Mouse (Mus musculus): ENCODE results near the gene Ropn1l. TPM values are rescaled to one million over a fixed set of nuclear protein-coding genes. Genes with fewer than 3 reads are reported as not detected.

Gene Ropn1l
- polyA plus RNA-seq, 1 experiment from 2014 or later, result 7.9 TPM

DNA sequence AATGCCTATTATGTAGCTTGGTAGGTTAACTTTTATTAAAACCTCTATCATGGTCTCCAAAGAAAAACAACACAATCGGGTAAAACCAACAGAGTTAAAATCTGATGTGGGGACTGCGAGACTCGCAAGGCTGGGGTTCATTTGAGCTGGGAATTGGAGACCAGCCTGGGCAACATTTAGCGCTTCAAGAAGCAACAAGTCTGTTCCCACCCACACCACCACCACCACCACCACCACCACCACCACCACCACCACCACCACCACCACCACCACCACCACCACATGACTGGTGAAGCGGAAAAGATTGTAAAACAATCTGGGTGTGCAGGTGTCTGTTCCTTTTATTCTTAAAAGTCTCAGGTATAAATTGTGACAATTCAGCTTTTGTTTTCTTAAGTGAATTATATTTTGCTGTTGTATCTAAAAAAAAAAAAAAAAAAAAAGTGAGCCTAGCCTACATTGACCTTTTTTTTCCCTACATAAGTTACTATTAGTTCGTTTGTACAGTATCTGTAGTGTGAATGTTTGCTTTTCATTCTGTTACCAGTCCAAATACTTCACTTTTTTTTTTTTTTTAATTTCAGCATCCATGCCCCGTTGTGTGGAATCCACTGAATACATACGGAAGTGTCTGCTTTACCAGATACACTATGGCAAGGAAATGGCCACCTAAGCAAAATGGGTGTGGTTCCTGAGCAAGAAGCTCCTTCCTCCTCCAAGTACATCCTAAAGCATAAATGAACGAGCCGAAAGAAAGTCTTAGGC, 741 bp upstream of the Ropn1l start:
- WGBS (ENCODE audit: insufficient replicate concordance), result 40% methylated on average over 10 of the region's 10 CpGs
- Histone ChIP-seq H3K36me3 (replicated peaks; ENCODE audit: insufficient read depth, low read length) (peaks cover 26% of the 10 kb centered on the region), H3K4me3 (ENCODE audit: low read depth, low read length) (peak overlapping the region; percentile 72), H3K4me2 (ENCODE audit: low read depth, low read length) (peak overlapping the region; percentile 98), H3K9me3 (ENCODE audit: low read length) (no peaks in the 10 kb centered on the region), H3K27ac (ENCODE audit: low read depth) (peak overlapping the region; percentile 93), H3K9ac (replicated peaks) (peak overlapping the region; percentile 79; the same call in 1 of the 2 replicates), H3K27me3 (ENCODE audit: insufficient read depth, low read length) (no peaks in the 10 kb centered on the region), H3K4me1 (ENCODE audit: insufficient read depth) (peaks cover 26% of the 10 kb centered on the region)
- ATAC-seq, result peak; percentile 2; the same call in 1 of the 2 replicates
- DNase-seq, result no peak
- TF ChIP-seq CTCF (IDR thresholded peaks at IDR 0.05; ENCODE audit: low read depth) (no peak), EP300 (IDR thresholded peaks at IDR 0.05; ENCODE audit: low read depth) (no peak)

DNA sequence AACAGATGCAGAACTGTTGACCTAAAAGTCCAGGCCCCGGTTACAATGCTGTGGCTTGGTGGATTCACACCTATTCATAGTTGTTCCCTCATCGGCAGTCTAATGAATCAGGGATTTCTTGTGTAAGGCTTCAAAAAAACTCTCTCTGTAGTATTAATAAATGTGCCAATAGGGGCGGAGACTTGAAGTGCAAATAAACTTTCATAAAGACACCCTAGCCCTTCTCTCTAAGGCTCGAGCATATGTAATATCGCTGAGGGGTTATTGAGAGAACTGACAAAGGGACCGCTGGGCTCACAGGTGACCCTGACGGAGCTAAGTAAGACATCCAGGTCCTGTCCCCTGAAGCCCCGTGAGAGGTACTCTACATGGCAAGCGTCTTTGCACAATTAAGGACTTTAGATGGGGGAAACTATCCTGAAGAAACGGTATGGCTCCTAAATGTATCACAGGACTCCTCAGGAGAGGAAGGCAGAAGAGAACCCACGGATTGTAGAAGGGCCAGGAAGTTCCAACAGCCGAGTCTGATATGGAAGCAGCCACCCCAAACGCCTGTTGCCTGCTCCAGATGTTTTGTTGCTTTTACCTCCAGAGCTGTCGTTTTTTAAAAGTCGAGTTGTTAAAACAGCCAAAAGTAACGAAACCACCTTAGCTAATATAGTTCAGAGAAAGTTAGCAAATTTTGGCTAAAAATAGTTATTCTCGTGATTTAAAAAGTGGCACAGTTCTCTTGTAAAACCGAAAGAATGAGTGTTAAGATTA, 1.0 kb downstream of the Ropn1l start:
- H3K27me3 ChIP-seq (ENCODE audit: insufficient read depth, low read length), result no peaks in the 10 kb centered on the region
- peaks cover 11% of the 10 kb centered on the region; the same call in 1 of the 2 replicates for H3K36me3 ChIP-seq (replicated peaks; ENCODE audit: insufficient read depth, low read length)
- TF ChIP-seq CTCF (IDR thresholded peaks at IDR 0.05; ENCODE audit: low read depth), result no peak
- no peak for TF ChIP-seq EP300 (IDR thresholded peaks at IDR 0.05; ENCODE audit: low read depth)
- H3K9me3 ChIP-seq (ENCODE audit: low read length), result no peaks in the 10 kb centered on the region
- DNase-seq (no peak), ATAC-seq (no peak)
- H3K27ac ChIP-seq (ENCODE audit: low read depth), result peak overlapping the region; percentile 93
- H3K9ac ChIP-seq (replicated peaks), result peak overlapping the region; percentile 79
- H3K4me1 ChIP-seq (ENCODE audit: insufficient read depth), result peaks cover 27% of the 10 kb centered on the region
- H3K4me2 ChIP-seq (ENCODE audit: low read depth, low read length), result peak overlapping the region; percentile 98
- 34% methylated on average over 18 of the region's 18 CpGs for WGBS (ENCODE audit: insufficient replicate concordance)
- H3K4me3 ChIP-seq (ENCODE audit: low read depth, low read length), result peak overlapping the region; percentile 72

- Histone ChIP-seq H3K27me3 (ENCODE audit: insufficient read depth, low read length) (no peaks in the 10 kb centered on the region), H3K9me3 (ENCODE audit: low read length) (no peaks in the 10 kb centered on the region), H3K36me3 (replicated peaks; ENCODE audit: insufficient read depth, low read length) (peaks cover 2% of the 10 kb centered on the region; the same call in 1 of the 2 replicates), H3K9ac (replicated peaks) (no peak overlapping the region), H3K4me3 (ENCODE audit: low read depth, low read length) (no peak overlapping the region), H3K27ac (ENCODE audit: low read depth) (no peak overlapping the region), H3K4me1 (ENCODE audit: insufficient read depth) (peaks cover 25% of the 10 kb centered on the region), H3K4me2 (ENCODE audit: low read depth, low read length) (no peak overlapping the region)
- no peak for TF ChIP-seq CTCF (IDR thresholded peaks at IDR 0.05; ENCODE audit: low read depth)
- no peak for TF ChIP-seq EP300 (IDR thresholded peaks at IDR 0.05; ENCODE audit: low read depth)
- WGBS (ENCODE audit: insufficient replicate concordance), result 17% methylated on average over 2 of the region's 2 CpGs
- ATAC-seq (peak; percentile 28), DNase-seq (peak; percentile 30)
These were observed 3.8 kb downstream of the Ropn1l start for GRCm38 (mm10) chr15:31449772-31450171.

DNA sequence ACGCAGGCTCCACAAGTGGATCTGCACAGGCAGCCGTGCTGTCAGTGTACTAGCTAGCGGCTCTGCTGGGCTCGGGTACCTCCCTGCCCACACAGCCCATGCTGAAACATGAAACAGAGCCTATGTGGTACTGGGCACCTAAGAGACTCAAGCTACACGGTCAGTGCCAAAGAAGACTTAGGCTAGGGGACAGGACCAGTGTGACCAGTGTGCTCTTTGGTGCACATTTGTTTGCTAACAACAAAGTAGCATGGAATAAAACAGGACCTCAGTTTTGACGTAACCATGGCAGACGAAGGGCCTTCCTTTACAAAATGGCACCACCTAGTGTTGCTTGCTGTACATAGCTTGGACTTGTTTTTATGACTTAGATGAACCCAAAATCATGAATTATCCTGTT, 6.4 kb downstream of the Ropn1l start:
- 38% methylated on average over 7 of the region's 7 CpGs for WGBS (ENCODE audit: insufficient replicate concordance)
- H3K4me1 ChIP-seq (ENCODE audit: insufficient read depth), result peaks cover 12% of the 10 kb centered on the region
- H3K27me3 ChIP-seq (ENCODE audit: insufficient read depth, low read length), result no peaks in the 10 kb centered on the region
- H3K36me3 ChIP-seq (replicated peaks; ENCODE audit: insufficient read depth, low read length), result no peaks in the 10 kb centered on the region
- H3K4me2 ChIP-seq (ENCODE audit: low read depth, low read length), result no peak overlapping the region
- H3K4me3 ChIP-seq (ENCODE audit: low read depth, low read length), result no peak overlapping the region
- H3K9ac ChIP-seq (replicated peaks), result no peak overlapping the region
- no peak; the same call in 1 of the 2 replicates for ATAC-seq
- DNase-seq, result peak; percentile 32
- H3K27ac ChIP-seq (ENCODE audit: low read depth), result no peak overlapping the region
- TF ChIP-seq EP300 (IDR thresholded peaks at IDR 0.05; ENCODE audit: low read depth) (no peak), CTCF (IDR thresholded peaks at IDR 0.05; ENCODE audit: low read depth) (peak; percentile 81)
- H3K9me3 ChIP-seq (ENCODE audit: low read length), result no peaks in the 10 kb centered on the region

- no peak for TF ChIP-seq CTCF (IDR thresholded peaks at IDR 0.05; ENCODE audit: low read depth)
- no peak for TF ChIP-seq EP300 (IDR thresholded peaks at IDR 0.05; ENCODE audit: low read depth)
- H3K4me1 ChIP-seq (ENCODE audit: insufficient read depth), result no peaks in the 10 kb centered on the region
- H3K4me2 ChIP-seq (ENCODE audit: low read depth, low read length), result no peak overlapping the region
- H3K4me3 ChIP-seq (ENCODE audit: low read depth, low read length), result no peak overlapping the region
- no peaks in the 10 kb centered on the region for H3K9me3 ChIP-seq (ENCODE audit: low read length)
- DNase-seq (no peak), ATAC-seq (no peak)
- no peaks in the 10 kb centered on the region for H3K36me3 ChIP-seq (replicated peaks; ENCODE audit: insufficient read depth, low read length)
- WGBS (ENCODE audit: insufficient replicate concordance), result 76% methylated on average over 4 of the region's 4 CpGs
- H3K9ac ChIP-seq (replicated peaks), result no peak overlapping the region
- H3K27ac ChIP-seq (ENCODE audit: low read depth), result no peak overlapping the region
- H3K27me3 ChIP-seq (ENCODE audit: insufficient read depth, low read length), result no peaks in the 10 kb centered on the region
These were observed 10.8 kb downstream of the Ropn1l start for GRCm38 (mm10) chr15:31442698-31443097.

- TF ChIP-seq EP300 (IDR thresholded peaks at IDR 0.05; ENCODE audit: low read depth), result no peak
- TF ChIP-seq CTCF (IDR thresholded peaks at IDR 0.05; ENCODE audit: low read depth), result no peak
These were observed 11.5 kb downstream of the Ropn1l start for GRCm38 (mm10) chr15:31441996-31442395.

More at GRCm38 (mm10) chr15:31441996-31442395, 11.5 kb downstream of the Ropn1l start:
- Histone ChIP-seq H3K4me1 (ENCODE audit: insufficient read depth) (no peaks in the 10 kb centered on the region), H3K9ac (replicated peaks) (no peak overlapping the region), H3K27ac (ENCODE audit: low read depth) (no peak overlapping the region), H3K4me3 (ENCODE audit: low read depth, low read length) (no peak overlapping the region), H3K9me3 (ENCODE audit: low read length) (no peaks in the 10 kb centered on the region), H3K4me2 (ENCODE audit: low read depth, low read length) (no peak overlapping the region), H3K27me3 (ENCODE audit: insufficient read depth, low read length) (no peaks in the 10 kb centered on the region), H3K36me3 (replicated peaks; ENCODE audit: insufficient read depth, low read length) (no peaks in the 10 kb centered on the region)
- ATAC-seq (no peak), DNase-seq (no peak)
- 74% methylated on average over 6 of the region's 6 CpGs for WGBS (ENCODE audit: insufficient replicate concordance)

All from liver, postnatal 0 days (tissue).